Mouse (Mus musculus) R1 (cell line): ENCODE measurements at regions not wholly inside any gene's neighbourhood (a gene's known extent, or its start where the extent isn't known, plus 50 kb on each side); places are given as distances from the start of the nearest gene placed in this dataset.
"Not testable (repeated sequence)": the region's sequence is repeated elsewhere in the genome, so short reads cannot be mapped to it uniquely, and the experiment has no call there.

Experiments used
- DNase-seq: peaks from one replicate; pipeline ENCODE4 v3.0.0-alpha.2; 2018; ENCODE audit warnings: low read depth, low spot score

GRCm38 (mm10) chr13:83744110-83744752 is 240.4 kb downstream of the Mef2c start:
- no peak for DNase-seq

GRCm38 (mm10) chr13:83744981-83745555 is 241.2 kb downstream of the Mef2c start:
- DNase-seq, result peak; percentile 83

GRCm38 (mm10) chr13:83745961-83746360 is 242.1 kb downstream of the Mef2c start:
- no peak for DNase-seq

DNA sequence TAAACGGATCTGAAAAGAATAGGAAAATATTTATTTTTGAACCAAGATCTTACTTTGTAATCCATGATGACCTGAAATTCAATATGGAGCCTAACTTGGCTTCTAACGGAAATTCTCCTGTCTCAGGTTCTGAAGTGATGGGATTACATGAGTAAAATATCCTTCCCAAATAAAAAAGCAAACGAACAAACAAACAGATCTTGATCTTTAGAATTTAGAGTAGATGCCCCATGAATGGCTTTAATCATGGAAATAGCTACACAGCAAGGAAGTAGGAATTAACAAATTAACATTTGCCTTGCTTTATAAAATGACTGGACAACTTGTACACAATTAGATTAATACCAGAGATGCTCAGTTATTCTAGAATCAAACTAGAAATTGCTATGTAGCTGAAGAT is 243.8 kb downstream of the Mef2c start:
- DNase-seq, result no peak

DNA sequence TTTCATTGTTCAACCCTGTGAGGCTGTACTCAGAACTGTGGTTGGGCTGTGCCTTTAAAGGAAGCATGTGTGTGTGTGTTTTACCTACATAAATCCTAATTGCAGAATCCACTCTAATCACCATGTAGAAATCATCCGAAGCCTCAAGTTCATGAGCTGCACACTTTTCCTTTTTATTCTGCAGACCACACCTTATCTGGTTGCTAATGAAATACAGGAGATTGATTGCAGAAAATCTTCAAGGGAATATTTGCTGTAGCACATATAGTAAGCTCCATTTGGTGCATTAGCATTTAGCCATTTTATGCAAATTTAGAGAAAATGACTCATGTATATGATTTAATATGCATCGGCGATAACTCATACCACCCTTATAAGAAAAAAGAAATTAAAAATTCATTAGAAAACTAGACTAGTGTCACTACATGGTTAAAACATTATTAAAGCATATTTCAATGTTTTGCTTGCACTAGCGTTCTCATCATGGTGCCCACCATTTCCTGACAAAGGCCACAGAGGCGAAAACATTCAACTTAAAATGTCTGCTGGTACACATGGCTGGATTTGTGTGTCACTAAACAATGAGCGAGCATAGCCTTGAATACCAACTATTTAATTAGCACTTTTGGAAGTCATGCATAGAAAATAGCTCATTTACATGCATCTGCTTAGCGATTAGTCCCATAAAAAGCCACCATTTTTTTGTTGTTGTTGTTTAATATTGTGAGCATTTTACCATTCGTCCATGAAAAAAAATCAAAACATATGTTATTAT is 245.7 kb downstream of the Mef2c start:
- DNase-seq, result no peak

DNA sequence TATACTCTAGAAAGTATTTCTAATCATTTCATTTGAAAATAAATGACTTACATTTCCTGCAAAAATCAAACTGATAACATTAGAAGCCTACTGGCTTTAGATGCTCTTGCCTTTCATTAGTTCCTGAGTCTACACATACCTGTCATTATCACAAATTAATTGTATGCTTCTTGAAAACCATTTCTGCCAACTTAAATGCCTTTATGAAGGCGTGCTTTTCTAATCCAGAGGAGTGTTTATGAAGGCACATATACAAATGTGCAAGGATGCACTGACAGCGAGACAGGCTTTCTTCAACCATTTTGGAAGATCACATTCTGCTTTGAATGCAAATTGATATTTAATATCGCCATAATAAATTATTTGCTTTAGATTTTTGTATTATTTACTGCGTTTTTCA is 246.6 kb downstream of the Mef2c start:
- no peak for DNase-seq

GRCm38 (mm10) chr13:83760387-83761170 is 256.7 kb downstream of the Mef2c start:
- DNase-seq, result no peak

GRCm38 (mm10) chr13:83762484-83762883 is 258.6 kb downstream of the Mef2c start:
- no peak for DNase-seq

GRCm38 (mm10) chr13:83763288-83763687 is 259.5 kb downstream of the Mef2c start:
- not testable (repeated sequence) for DNase-seq

DNA sequence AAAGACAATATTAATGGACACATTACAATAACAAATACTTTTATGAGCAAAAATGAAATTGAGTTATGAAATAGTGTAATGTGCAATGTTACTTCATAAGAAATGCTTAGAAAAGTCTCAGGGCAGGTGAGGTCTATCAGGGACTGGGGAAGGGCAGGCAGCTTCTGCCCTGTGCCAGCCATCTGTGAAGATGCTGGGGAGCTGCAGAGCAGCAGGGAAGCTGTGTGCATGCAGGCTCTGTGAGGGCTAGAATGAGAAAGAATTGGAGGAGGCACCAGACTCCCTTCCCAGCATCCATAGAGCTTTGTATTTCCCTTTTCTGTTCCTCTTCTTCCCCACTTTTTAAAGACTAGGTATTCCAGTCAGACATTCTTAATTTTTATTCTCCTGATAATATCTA is 281.8 kb downstream of the Mef2c start:
- no peak for DNase-seq

DNA sequence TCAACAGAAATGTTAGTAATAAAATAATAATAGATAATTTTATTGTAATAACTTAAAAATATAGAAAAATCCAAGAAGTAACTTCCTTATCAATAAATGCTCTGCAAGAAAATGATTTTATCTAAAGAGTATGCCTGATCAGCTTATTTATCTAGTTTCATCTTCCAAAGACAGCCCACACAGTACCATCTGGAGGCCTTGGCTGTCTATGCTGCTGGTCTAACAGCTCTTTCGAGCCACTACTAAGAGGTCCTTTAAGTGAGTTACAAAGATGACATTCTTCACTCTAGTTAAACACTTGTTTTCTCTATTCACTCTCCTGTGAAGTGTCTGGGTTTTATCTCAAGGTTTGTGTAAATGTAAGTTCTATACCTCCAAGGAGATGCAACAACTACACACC is 305.7 kb downstream of the Mef2c start:
- DNase-seq, result no peak

DNA sequence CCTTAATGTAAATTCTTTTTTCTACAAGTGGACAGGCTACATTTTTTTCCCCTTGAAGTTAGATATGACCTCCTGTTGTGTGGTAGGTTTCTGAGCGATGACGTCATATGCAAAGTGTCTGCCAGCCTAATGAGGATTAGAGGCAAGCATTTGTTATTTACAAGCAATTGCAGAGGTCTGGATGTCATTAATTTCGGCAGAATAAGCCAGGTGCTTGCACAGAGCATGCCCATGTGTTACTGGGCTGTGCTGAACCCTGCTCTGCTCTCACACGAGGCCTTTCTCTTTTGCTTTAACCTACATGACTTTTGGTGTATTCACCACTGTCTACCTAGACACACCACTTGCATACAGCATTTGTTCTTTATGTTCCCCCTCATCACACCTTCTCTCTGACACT is 316.5 kb downstream of the Mef2c start:
- DNase-seq, result no peak

- DNase-seq, result no peak
Measured at GRCm38 (mm10) chr13:83820721-83821120, 316.9 kb downstream of the Mef2c start.

GRCm38 (mm10) chr13:83824926-83825325 is 321.1 kb downstream of the Mef2c start:
- DNase-seq, result no peak

DNA sequence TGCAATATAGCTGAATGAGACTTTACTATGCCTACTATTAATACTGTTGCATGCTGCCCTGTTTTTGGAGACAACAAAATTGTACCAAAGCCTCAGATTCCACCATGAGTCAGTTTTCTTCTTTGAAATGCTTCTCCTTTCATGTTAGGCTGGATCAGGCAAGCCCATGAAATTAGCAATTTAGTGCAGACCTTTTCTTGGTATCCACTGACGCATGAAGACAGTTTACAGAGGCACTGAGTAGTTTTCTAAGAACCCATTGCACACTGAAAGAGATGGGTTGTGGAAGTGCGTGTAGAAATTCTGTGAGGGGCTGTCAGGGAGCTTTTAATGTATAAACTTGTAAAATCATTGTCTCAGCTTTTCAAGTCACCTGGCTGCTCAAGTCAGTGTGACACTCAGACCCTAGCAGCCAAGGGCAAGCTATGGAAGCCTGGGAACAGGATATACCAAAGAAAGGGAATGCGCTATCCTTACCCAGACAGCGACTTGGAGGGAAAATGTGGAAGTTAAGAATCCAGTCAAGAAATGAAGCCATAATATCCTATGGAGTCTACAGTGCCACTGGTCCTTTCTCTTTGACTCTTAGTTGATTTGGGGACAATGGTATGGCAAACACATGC is 323.1 kb downstream of the Mef2c start:
- no peak for DNase-seq

GRCm38 (mm10) chr13:83865932-83866685 is 356.0 kb upstream of the Tmem161b start:
- no peak for DNase-seq

DNA sequence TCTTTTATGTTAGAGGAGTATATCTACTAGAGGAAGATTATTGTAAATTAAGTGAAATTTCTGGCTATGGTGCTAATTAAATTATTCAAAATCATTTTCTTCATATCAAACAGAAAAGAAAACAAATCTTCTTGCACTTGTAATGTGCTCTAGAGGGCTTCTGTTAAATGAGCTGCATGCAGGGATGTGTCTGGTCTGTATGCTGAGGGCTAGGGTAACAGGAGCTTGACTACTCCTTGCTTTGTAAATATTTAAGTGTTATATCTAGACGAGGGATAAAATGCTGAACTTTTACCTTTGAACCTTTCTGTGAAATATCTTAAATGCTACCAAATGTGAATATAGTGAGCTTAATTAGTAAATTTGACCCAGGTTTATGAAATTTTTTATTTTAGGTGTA is 354.9 kb upstream of the Tmem161b start:
- DNase-seq, result no peak

DNA sequence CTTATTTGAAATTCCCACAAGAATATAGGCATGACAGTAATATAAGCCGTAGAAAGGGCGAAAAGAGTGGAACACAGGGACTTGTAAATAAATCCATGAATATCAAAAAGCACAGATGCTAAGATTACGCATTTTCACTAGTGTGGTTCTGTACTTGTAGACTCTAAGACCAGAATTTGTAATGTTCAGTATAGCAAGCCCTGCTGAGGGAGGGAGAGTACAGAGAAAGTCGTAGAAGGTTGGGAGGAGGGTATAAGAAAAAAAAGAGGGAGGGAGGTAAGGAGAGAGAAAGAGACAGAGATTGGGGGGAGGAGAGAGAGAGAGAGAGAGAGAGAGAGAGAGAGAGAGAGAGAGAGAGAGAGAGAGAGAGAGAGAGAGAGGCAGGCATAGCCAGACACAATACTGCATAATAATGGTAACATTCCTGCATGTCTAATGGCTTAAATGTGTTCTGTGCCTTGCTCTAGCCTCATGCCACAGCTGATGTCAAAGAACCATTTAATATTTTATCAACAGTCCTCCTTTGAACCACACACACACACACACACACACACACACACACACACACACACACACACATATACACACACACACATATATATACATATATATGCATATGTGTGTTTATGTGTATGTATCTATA is 354.1 kb upstream of the Tmem161b start:
- DNase-seq, result no peak

GRCm38 (mm10) chr13:83868922-83869321 is 353.2 kb upstream of the Tmem161b start:
- DNase-seq, result no peak

DNA sequence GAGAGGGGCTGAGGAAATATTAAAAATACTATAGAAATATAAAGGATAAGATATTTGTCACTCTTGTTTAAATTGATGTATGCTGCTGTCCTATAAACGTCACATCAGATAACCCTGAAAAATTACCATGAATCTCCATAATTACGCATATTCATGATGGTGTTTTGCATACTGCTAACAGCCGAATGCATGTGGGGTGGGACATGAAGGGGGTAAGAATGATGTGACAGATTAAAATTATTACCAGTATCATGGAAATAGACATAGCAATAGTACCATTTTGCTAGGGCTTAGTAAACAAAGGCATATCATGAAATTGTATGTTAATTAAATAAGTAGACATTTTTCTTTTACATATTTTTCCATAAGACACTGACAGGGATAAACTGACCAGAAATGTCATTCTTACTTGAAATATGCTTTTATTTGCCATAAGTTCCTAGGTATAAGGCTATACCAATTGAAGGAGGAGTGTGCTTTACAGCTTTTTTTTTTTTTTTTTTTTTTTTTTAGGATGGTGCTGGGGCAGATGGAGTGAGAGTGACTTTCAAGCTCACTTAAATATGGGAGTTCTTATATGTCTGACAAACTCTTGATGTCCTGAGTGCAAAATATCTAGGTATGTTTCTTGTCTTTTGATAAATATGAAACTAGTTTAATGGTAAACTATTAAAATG is 349.8 kb upstream of the Tmem161b start:
- DNase-seq, result no peak
